Mouse (Mus musculus) hindbrain, embryonic 10.5 days (tissue): ENCODE measurements around the gene Htr5a. TPM values are rescaled to one million over a fixed set of nuclear protein-coding genes. Genes with fewer than 3 reads are reported as not detected.
A peak's percentile ranks its signal among the peaks of the same experiment; 100 is the strongest.

Experiments used
- DNase-seq: peaks from one replicate; pipeline ENCODE4 v3.0.0-alpha.2; 2017; ENCODE audit warnings: low spot score
- H3K27ac ChIP-seq: fragments of 300-500 bp; sonication (generic); 2 replicates; pipeline ENCODE4 v1.5.1; 2016; ENCODE audit warnings: mild to moderate bottlenecking, moderate library complexity
- H3K27me3 ChIP-seq: fragments of 300-500 bp; sonication (generic); 2 replicates; pipeline ENCODE4 v1.6.1; 2016; ENCODE audit warnings: mild to moderate bottlenecking; ENCODE audit not compliant: poor library complexity, insufficient read depth, severe bottlenecking
- H3K36me3 ChIP-seq: fragments of 300-500 bp; sonication (generic); 2 replicates; pipeline ENCODE4 v1.6.1; 2016; ENCODE audit warnings: mild to moderate bottlenecking, moderate library complexity
- H3K4me1 ChIP-seq: fragments of 300-500 bp; sonication (generic); replicated peaks from 2 replicates; pipeline ENCODE4 v1.6.1; 2016; ENCODE audit warnings: mild to moderate bottlenecking
- H3K4me3 ChIP-seq: fragments of 300-500 bp; sonication (generic); 2 replicates; pipeline ENCODE4 v1.5.1; 2016; ENCODE audit warnings: mild to moderate bottlenecking, moderate library complexity
- H3K9me3 ChIP-seq: fragments of 300-500 bp; sonication (generic); 2 replicates; pipeline ENCODE4 v1.6.1; 2016; ENCODE audit warnings: mild to moderate bottlenecking, moderate library complexity
- WGBS: fragments of 180-500 bp; shearing (Covaris S2); methylation state at CpG from one replicate; pipeline ENCODE4 v1.1.7; 2016; 5-methylcytosine and 5-hydroxymethylcytosine counted together
- polyA plus RNA-seq: library from polyadenylated mRNA; unstranded; fragments of >200 nt; fragmentation: Nextera tagmentation; extraction: Ambion mirVana; gene quantifications from 2 replicates; pipeline ENCODE4 v1.2.1, GENCODE M21; 2016

The Htr5a gene
- 0.07 TPM in 1 of 2 replicates, not detected in the other for polyA plus RNA-seq

GRCm38 (mm10) chr5:27841701-27842295 is at the start of gene Htr5a:
Htr5a (plus strand) TSS chr5:27842149.
- H3K27ac ChIP-seq = no peak within 1 kb of the TSS; the same call in 1 of the 2 replicates

GRCm38 (mm10) chr5:27792173-27792470 is 49.8 kb upstream of the Htr5a start:
- no peak for DNase-seq
- WGBS = 23% methylated on average over 8 of the region's 8 CpGs
- Histone ChIP-seq H3K4me1 (peaks cover 24% of the 10 kb centered on the region), H3K9me3 (no peaks in the 10 kb centered on the region), H3K27ac (peak overlapping the region; percentile 95), H3K4me3 (peak overlapping the region; percentile 79), H3K27me3 (no peaks in the 10 kb centered on the region), H3K36me3 (peaks cover 27% of the 10 kb centered on the region)

More at GRCm38 (mm10) chr5:27841701-27842295, at the start of gene Htr5a:
- Histone ChIP-seq H3K9me3 (no peaks in the 10 kb centered on the region), H3K27me3 (peaks cover 28% of the 10 kb centered on the region), H3K4me1 (peaks cover 8% of the 10 kb centered on the region), H3K4me3 (peak within 1 kb of the TSS; percentile 44), H3K36me3 (no peaks in the 10 kb centered on the region)
- WGBS = 6% methylated on average over 25 of the region's 25 CpGs
- peak; percentile 50 for DNase-seq

DNA sequence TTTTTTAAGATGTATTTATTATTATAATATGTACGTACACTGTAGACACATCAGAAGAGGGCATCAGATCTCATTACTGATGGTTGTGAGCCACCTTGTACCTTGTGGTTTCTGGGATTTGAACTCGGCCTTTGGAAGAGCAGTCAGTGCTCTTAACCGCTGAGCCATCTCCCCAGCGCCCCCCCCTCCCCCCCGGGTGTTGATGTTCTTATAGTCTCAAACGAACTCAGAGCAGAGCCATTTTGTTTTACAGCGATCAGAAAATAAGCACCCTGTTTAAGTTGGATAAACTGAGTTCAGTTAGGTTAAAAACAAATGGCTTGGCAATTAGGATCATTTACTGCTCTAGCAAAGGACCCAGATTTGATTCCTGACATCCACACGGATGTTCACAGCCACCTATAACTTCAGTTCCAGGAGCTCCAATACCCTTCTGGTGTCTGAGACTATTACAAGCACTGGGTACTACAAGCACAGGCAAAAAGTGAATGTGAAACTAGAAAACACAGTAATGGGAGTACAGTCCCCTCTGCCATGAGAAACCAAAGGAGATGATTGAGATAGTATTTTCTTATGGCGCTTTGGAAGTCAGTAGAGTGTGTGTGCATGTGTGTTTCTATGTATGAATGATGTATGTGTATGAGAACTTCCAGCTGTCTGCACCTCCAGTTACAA is 49.3 kb upstream of the Htr5a start:
- Histone ChIP-seq H3K4me3 (peak overlapping the region; percentile 79), H3K9me3 (no peaks in the 10 kb centered on the region), H3K27me3 (no peaks in the 10 kb centered on the region), H3K36me3 (peaks cover 21% of the 10 kb centered on the region), H3K27ac (peak overlapping the region; percentile 95), H3K4me1 (peaks cover 24% of the 10 kb centered on the region)
- WGBS = 60% methylated on average over 9 of the region's 9 CpGs
- no peak for DNase-seq

DNA sequence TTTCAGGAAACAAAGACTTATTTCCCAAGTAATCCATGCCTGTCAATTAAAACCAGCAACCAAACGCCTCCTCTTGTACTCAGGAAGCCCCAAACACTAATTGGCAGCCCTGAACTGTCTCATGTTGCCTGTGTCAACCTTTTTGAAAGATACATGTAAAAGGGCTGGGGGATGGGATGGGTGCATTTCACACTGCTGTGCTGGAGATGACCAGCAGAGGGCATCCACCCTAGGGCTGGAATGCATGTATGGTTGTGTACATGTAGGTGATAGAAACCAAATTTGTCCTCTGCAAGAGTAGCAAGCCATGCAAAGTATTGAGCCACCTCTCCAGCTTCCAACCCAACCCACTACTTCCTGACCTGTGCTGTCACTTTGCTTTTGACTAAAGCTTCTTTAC is 48.0 kb upstream of the Htr5a start:
- H3K9me3 ChIP-seq = no peaks in the 10 kb centered on the region
- 19% methylated on average over 1 of the region's 1 CpGs for WGBS
- H3K27ac ChIP-seq = no peak overlapping the region
- no peaks in the 10 kb centered on the region for H3K27me3 ChIP-seq
- peaks cover 24% of the 10 kb centered on the region for H3K4me1 ChIP-seq
- peak; percentile 68 for DNase-seq
- H3K36me3 ChIP-seq = peaks cover 9% of the 10 kb centered on the region
- H3K4me3 ChIP-seq = no peak overlapping the region

- 92% methylated on average over 2 of the region's 2 CpGs for WGBS
- no peak for DNase-seq
- no peak overlapping the region for H3K27ac ChIP-seq
- H3K4me1 ChIP-seq = no peaks in the 10 kb centered on the region
- H3K27me3 ChIP-seq = no peaks in the 10 kb centered on the region
- no peaks in the 10 kb centered on the region for H3K9me3 ChIP-seq
- H3K36me3 ChIP-seq = no peaks in the 10 kb centered on the region
- no peak overlapping the region for H3K4me3 ChIP-seq
Observed at GRCm38 (mm10) chr5:27814282-27814681, 27.7 kb upstream of the Htr5a start.

DNA sequence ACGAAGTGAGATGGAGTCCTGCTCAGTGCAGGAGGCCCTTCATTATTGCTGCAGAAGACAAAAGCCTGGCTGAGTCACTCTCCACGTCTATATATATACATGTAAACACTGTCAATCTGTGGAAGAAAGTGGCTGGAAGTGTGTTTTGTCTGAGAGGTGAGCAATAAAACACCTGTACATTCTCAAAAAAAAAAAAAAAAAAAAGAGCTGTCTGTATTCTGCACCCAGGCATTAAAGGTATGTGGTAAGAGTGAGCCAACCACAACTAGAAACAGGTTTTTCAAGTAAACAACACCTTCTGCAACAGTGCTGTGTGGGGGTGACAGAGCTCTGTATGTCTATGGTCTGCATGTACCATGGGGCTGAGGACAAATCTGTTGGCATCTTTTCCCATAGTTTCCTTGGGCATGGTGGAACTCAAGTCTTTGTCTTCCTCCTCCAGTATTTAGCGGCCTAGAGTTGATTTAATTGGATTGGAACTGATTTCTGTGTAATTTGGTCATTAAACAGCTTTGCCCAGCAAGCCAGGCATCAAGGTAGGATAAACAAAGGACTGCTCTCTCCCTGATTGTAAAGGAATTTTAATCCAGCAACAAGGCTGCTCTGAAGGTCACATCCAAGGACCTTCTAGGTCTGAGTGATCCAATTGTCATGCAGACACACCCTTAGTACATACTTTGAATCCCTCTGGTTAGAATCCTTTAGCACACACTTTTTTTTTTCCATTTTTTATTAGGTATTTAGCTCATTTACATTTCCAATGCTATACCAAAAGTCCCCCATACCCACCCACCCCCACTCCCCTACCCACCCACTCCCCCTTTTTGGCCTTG is 22.9 kb upstream of the Htr5a start:
- Histone ChIP-seq H3K9me3 (no peaks in the 10 kb centered on the region), H3K36me3 (no peaks in the 10 kb centered on the region), H3K27ac (no peak overlapping the region), H3K27me3 (no peaks in the 10 kb centered on the region), H3K4me1 (no peaks in the 10 kb centered on the region), H3K4me3 (no peak overlapping the region)
- WGBS = 67% methylated on average over 3 of the region's 3 CpGs
- no peak for DNase-seq

- 90% methylated on average over 6 of the region's 6 CpGs for WGBS
- H3K9me3 ChIP-seq = no peaks in the 10 kb centered on the region
- H3K4me3 ChIP-seq = no peak overlapping the region
- no peak for DNase-seq
- H3K27ac ChIP-seq = no peak overlapping the region
- no peaks in the 10 kb centered on the region for H3K36me3 ChIP-seq
- H3K27me3 ChIP-seq = no peaks in the 10 kb centered on the region
- H3K4me1 ChIP-seq = no peaks in the 10 kb centered on the region
Observed at GRCm38 (mm10) chr5:27821161-27821560, 20.8 kb upstream of the Htr5a start.

GRCm38 (mm10) chr5:27827971-27828370 is 14.0 kb upstream of the Htr5a start:
- Histone ChIP-seq H3K36me3 (no peaks in the 10 kb centered on the region), H3K27ac (no peak overlapping the region), H3K9me3 (no peaks in the 10 kb centered on the region), H3K27me3 (no peaks in the 10 kb centered on the region), H3K4me1 (no peaks in the 10 kb centered on the region), H3K4me3 (no peak overlapping the region)
- no peak for DNase-seq
- 89% methylated on average over 7 of the region's 7 CpGs for WGBS

- Histone ChIP-seq H3K27ac (no peak overlapping the region), H3K36me3 (no peaks in the 10 kb centered on the region), H3K27me3 (no peaks in the 10 kb centered on the region), H3K4me1 (no peaks in the 10 kb centered on the region), H3K9me3 (no peaks in the 10 kb centered on the region), H3K4me3 (no peak overlapping the region)
- no peak for DNase-seq
- WGBS = 89% methylated on average over 2 of the region's 2 CpGs
Observed at GRCm38 (mm10) chr5:27835096-27835495, 6.9 kb upstream of the Htr5a start.

- no peak overlapping the region for H3K4me3 ChIP-seq
- no peaks in the 10 kb centered on the region for H3K36me3 ChIP-seq
- H3K27me3 ChIP-seq = peaks cover 22% of the 10 kb centered on the region
- DNase-seq = no peak
- H3K27ac ChIP-seq = no peak overlapping the region
- no peaks in the 10 kb centered on the region for H3K9me3 ChIP-seq
- peaks cover 8% of the 10 kb centered on the region for H3K4me1 ChIP-seq
- WGBS = 52% methylated on average over 4 of the region's 4 CpGs
Observed at GRCm38 (mm10) chr5:27838061-27838460, 3.9 kb upstream of the Htr5a start.

GRCm38 (mm10) chr5:27842671-27843320 is 847 bp downstream of the Htr5a start:
- WGBS = 74% methylated on average over 28 of the region's 28 CpGs
- H3K27ac ChIP-seq = no peak overlapping the region
- no peak overlapping the region for H3K4me3 ChIP-seq
- peaks cover 28% of the 10 kb centered on the region for H3K27me3 ChIP-seq
- H3K36me3 ChIP-seq = no peaks in the 10 kb centered on the region
- no peak for DNase-seq
- no peaks in the 10 kb centered on the region for H3K9me3 ChIP-seq
- H3K4me1 ChIP-seq = peaks cover 8% of the 10 kb centered on the region

- peaks cover 17% of the 10 kb centered on the region for H3K27me3 ChIP-seq
- 77% methylated on average over 5 of the region's 5 CpGs for WGBS
- no peak for DNase-seq
- no peak overlapping the region for H3K27ac ChIP-seq
- no peak overlapping the region for H3K4me3 ChIP-seq
- H3K9me3 ChIP-seq = no peaks in the 10 kb centered on the region
- H3K4me1 ChIP-seq = peaks cover 2% of the 10 kb centered on the region
- H3K36me3 ChIP-seq = no peaks in the 10 kb centered on the region
Observed at GRCm38 (mm10) chr5:27846979-27847378, 5.0 kb downstream of the Htr5a start.
